Mouse (Mus musculus): ENCODE measurements around the gene Pum3.
"Not testable (repeated sequence)": the region's sequence is repeated elsewhere in the genome, so short reads cannot be mapped to it uniquely, and the experiment has no call there.

DNA sequence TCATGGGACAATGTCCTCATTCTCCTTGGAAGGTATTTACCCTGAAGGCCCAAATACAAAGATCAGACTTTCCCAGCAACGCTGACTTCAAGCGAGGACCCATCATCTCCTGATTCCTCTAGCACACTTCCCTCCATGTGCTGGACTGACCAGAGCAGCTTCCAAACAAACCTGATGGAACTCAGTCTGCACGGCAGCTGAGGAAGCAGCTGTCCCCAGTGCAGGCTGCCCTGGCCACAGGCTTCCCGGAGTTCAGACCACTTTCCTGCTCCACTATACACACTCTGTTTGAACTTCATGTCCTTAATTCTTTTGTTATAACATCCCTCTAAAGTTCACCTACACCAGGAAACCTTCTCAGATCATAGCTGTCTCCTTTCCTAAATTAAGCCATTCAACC, 40.1 kb downstream of the Pum3 start:
- TF ChIP-seq POLR2A (IDR thresholded peaks at IDR 0.05; ENCODE audit: insufficient read length, low read depth); USF1 (IDR thresholded peaks at IDR 0.05; ENCODE audit: low read depth); MAX (IDR thresholded peaks at IDR 0.05; ENCODE audit: low read depth): not testable (repeated sequence)
- TF ChIP-seq MYOD1 (IDR thresholded peaks at IDR 0.05; ENCODE audit: control insufficient read depth in 1 of 3, insufficient read length in 2 of 3, low read depth in 2 of 3) = peak in 2 of 3 experiments; percentile 46 to 57
